Mouse (Mus musculus) hindbrain, embryonic 10.5 days (tissue): Measurements from ENCODE around the gene Fbxw14. TPM values are rescaled to one million over a fixed set of nuclear protein-coding genes. Genes with fewer than 3 reads are reported as not detected.
"Not testable (repeated sequence)": the region's sequence is repeated elsewhere in the genome, so short reads cannot be mapped to it uniquely, and the experiment has no call there.

Experiments used
- DNase-seq: peaks from one replicate; pipeline ENCODE4 v3.0.0-alpha.2; 2017; ENCODE audit warnings: low spot score
- H3K27ac ChIP-seq: fragments of 300-500 bp; sonication (generic); 2 replicates; pipeline ENCODE4 v1.5.1; 2016; ENCODE audit warnings: mild to moderate bottlenecking, moderate library complexity
- H3K27me3 ChIP-seq: fragments of 300-500 bp; sonication (generic); 2 replicates; pipeline ENCODE4 v1.6.1; 2016; ENCODE audit warnings: mild to moderate bottlenecking; ENCODE audit not compliant: poor library complexity, insufficient read depth, severe bottlenecking
- H3K36me3 ChIP-seq: fragments of 300-500 bp; sonication (generic); 2 replicates; pipeline ENCODE4 v1.6.1; 2016; ENCODE audit warnings: mild to moderate bottlenecking, moderate library complexity
- H3K4me1 ChIP-seq: fragments of 300-500 bp; sonication (generic); replicated peaks from 2 replicates; pipeline ENCODE4 v1.6.1; 2016; ENCODE audit warnings: mild to moderate bottlenecking
- H3K4me3 ChIP-seq: fragments of 300-500 bp; sonication (generic); 2 replicates; pipeline ENCODE4 v1.5.1; 2016; ENCODE audit warnings: mild to moderate bottlenecking, moderate library complexity
- H3K9me3 ChIP-seq: fragments of 300-500 bp; sonication (generic); 2 replicates; pipeline ENCODE4 v1.6.1; 2016; ENCODE audit warnings: mild to moderate bottlenecking, moderate library complexity
- WGBS: fragments of 180-500 bp; shearing (Covaris S2); methylation state at CpG from one replicate; pipeline ENCODE4 v1.1.7; 2016; 5-methylcytosine and 5-hydroxymethylcytosine counted together
- polyA plus RNA-seq: library from polyadenylated mRNA; unstranded; fragments of >200 nt; fragmentation: Nextera tagmentation; extraction: Ambion mirVana; gene quantifications from 2 replicates; pipeline ENCODE4 v1.2.1, GENCODE M21; 2016

Fbxw14 gene
- polyA plus RNA-seq: not detected in 2 replicates

- not testable (repeated sequence) for H3K4me3 ChIP-seq, H3K36me3 ChIP-seq, H3K27me3 ChIP-seq, H3K9me3 ChIP-seq, DNase-seq, H3K27ac ChIP-seq, H3K4me1 ChIP-seq
- WGBS: 100% methylated on average over 1 of the region's 1 CpGs
These were observed at the start of gene Fbxw14 for GRCm38 (mm10) chr9:109287576-109287975. TSS of gene Fbxw14 (minus strand) at chr9:109287676.

- Histone ChIP-seq H3K27ac (no peak overlapping the region), H3K36me3 (no peaks in the 10 kb centered on the region), H3K9me3 (0 out of 2 replicates have a peak, but pooled peaks cover 5% of the 10 kb centered on the region), H3K4me1 (no peaks in the 10 kb centered on the region), H3K27me3 (no peaks in the 10 kb centered on the region), H3K4me3 (no peak overlapping the region)
- WGBS: 77% methylated on average over 2 of the region's 2 CpGs
- DNase-seq: no peak
These were observed 24.4 kb downstream of the Fbxw14 start for GRCm38 (mm10) chr9:109263041-109263440.

- 79% methylated on average over 1 of the region's 1 CpGs for WGBS
- H3K27me3 ChIP-seq: no peaks in the 10 kb centered on the region
- H3K9me3 ChIP-seq: no peaks in the 10 kb centered on the region
- DNase-seq: no peak
- H3K4me1 ChIP-seq: no peaks in the 10 kb centered on the region
- H3K27ac ChIP-seq: no peak within 1 kb of the TSS
- H3K4me3 ChIP-seq: no peak within 1 kb of the TSS
- H3K36me3 ChIP-seq: no peaks in the 10 kb centered on the region
These were observed 52.8 kb downstream of the Fbxw14 start, which contains the start of gene Fbxw20 for GRCm38 (mm10) chr9:109234654-109235053. TSS of gene Fbxw20 (minus strand) at chr9:109234754.

Other genes starting within 250 kb of the Fbxw14 start
- gene Shisa5, start 249.1 kb downstream of the Fbxw14 start, polyA plus RNA-seq: 38.8 and 43.6 TPM in 2 replicates
- 8.1 and 11.3 TPM in 2 replicates for gene Trex1, start 227.9 kb downstream of the Fbxw14 start, polyA plus RNA-seq
- gene Atrip, start 213.6 kb downstream of the Fbxw14 start, polyA plus RNA-seq: 30.5 and 32.1 TPM in 2 replicates
- gene Ccdc51, start 205.2 kb downstream of the Fbxw14 start, polyA plus RNA-seq: 14.4 and 16.1 TPM in 2 replicates
- 758 and 785 TPM in 2 replicates for gene Tma7, start 205.1 kb downstream of the Fbxw14 start, polyA plus RNA-seq
- 26.8 and 34.4 TPM in 2 replicates for gene Plxnb1, start 192.3 kb downstream of the Fbxw14 start, polyA plus RNA-seq
- not detected in 2 replicates for gene Fbxw21, start 125.6 kb downstream of the Fbxw14 start, polyA plus RNA-seq
- not detected in 2 replicates for gene Fbxw13, start 91.7 kb downstream of the Fbxw14 start, polyA plus RNA-seq
- gene Fbxw20, start 52.9 kb downstream of the Fbxw14 start, polyA plus RNA-seq: not detected in 2 replicates
- not detected in 2 replicates for gene Fbxw28, start 52.0 kb upstream of the Fbxw14 start, polyA plus RNA-seq
- gene Fbxw22, start 116.6 kb upstream of the Fbxw14 start, polyA plus RNA-seq: not detected in 2 replicates
- gene Fbxw16, start 161.5 kb upstream of the Fbxw14 start, polyA plus RNA-seq: not detected in 2 replicates
- not detected in 2 replicates for gene Fbxw19, start 208.2 kb upstream of the Fbxw14 start, polyA plus RNA-seq